Mouse (Mus musculus): ENCODE measurements at regions not wholly inside any gene's neighbourhood (a gene's known extent, or its start where the extent isn't known, plus 50 kb on each side); places are given as distances from the start of the nearest gene placed in this dataset.

DNA sequence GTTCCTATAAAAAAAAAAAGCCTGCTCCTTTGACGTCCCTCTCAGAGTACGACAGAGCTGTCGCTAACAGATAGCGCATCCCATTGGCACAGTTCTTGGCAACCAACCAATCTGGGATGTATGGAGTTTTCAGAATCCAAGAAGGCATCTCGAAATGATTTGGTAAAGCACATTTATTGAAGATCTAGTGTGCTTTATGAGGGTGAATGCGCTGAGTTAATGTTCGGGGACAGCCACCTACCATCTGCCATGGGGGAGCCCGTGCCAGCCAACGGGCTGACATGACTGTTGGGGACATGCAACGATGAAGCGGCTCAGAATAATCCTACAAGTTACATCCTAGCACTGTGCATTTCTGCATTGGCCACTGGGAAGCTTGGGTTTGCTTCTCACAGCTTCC is 208.4 kb upstream of the Fam19a5 start:
- no peaks in the 10 kb centered on the region for H3K27me3 ChIP-seq (replicated peaks; ENCODE audit: low read depth, poor library complexity, severe bottlenecking)
- H3K36me3 ChIP-seq (replicated peaks) = no peaks in the 10 kb centered on the region
- no peaks in the 10 kb centered on the region for H3K9me3 ChIP-seq
- no peak overlapping the region for H3K4me3 ChIP-seq
- no peaks in the 10 kb centered on the region for H3K4me1 ChIP-seq
- no peak overlapping the region for H3K27ac ChIP-seq (replicated peaks)
- no peak for DNase-seq (ENCODE audit: low spot score)
- 94% methylated on average over 11 of the region's 11 CpGs for WGBS

DNA sequence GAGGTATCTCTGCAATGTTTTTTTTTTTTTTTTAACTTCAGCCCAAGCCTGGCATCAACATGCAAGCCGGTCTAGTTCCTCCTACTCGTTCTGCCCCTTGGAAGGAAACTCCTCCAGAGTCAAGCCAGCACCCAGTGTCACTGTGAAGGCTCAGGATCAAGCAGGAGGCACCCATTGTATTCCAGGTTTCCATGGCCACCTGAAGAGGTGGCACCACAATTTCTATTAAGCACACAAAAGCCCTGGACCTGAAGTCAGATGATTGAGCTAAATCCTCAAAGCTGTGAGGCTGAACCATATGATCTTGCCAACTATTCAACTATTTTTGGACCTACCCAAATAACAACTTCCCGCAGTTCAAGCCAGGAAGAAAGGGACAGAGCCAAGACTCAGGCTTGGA is 204.2 kb upstream of the Fam19a5 start:
- no peaks in the 10 kb centered on the region for H3K9me3 ChIP-seq
- no peak for DNase-seq (ENCODE audit: low spot score)
- H3K27me3 ChIP-seq (replicated peaks; ENCODE audit: low read depth, poor library complexity, severe bottlenecking) = no peaks in the 10 kb centered on the region
- no peak overlapping the region for H3K4me3 ChIP-seq
- H3K27ac ChIP-seq (replicated peaks) = no peak overlapping the region
- H3K36me3 ChIP-seq (replicated peaks) = no peaks in the 10 kb centered on the region
- no peaks in the 10 kb centered on the region for H3K4me1 ChIP-seq
- 57% methylated on average over 3 of the region's 3 CpGs for WGBS

DNA sequence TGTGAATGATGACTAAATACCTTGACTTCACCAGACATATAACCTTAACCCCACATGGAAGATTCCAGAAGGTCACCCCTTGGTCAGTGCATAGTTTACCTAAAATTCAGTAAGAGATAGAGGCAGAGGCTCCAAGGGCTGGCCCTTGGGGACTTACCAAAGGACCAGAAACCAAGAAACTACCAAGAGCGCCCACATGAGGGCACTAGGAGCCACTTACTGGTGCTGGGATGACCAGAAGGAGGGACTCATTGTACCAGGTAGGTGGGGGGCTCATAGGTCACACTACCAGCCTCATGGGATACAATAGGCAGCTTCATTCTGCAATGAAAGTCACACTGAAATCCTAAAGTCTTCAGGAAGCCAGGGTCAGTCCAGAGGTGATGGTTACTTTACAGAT is 201.4 kb upstream of the Fam19a5 start:
- H3K27ac ChIP-seq (replicated peaks) = no peak overlapping the region
- no peak for DNase-seq (ENCODE audit: low spot score)
- H3K4me3 ChIP-seq = no peak overlapping the region
- no peaks in the 10 kb centered on the region for H3K9me3 ChIP-seq
- no peaks in the 10 kb centered on the region for H3K27me3 ChIP-seq (replicated peaks; ENCODE audit: low read depth, poor library complexity, severe bottlenecking)
- H3K4me1 ChIP-seq = no peaks in the 10 kb centered on the region
- no peaks in the 10 kb centered on the region for H3K36me3 ChIP-seq (replicated peaks)
- 76% methylated on average over 1 of the region's 1 CpGs for WGBS

DNA sequence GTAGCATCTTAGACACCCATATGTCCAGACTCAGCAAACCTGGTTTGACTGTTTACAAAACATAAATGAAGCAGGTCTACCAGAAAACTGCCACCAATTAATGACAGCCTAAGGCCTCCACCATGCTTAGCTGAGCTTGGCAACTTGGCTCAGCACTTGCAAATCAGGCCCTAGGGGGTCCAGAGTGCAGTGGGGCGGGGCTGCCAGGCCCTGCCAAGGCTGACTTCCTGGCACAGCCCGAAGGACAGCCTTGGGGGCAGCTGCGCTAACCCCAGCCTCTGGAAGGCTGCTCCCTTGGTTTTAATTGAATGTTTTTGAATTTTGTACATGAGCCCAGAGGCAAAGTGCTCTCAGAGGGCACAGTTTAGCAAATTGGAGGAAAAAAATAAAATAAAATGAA is 198.3 kb upstream of the Fam19a5 start:
- no peaks in the 10 kb centered on the region for H3K27me3 ChIP-seq (replicated peaks; ENCODE audit: low read depth, poor library complexity, severe bottlenecking)
- no peak overlapping the region for H3K27ac ChIP-seq (replicated peaks)
- H3K36me3 ChIP-seq (replicated peaks) = no peaks in the 10 kb centered on the region
- H3K4me3 ChIP-seq = no peak overlapping the region
- WGBS = 68% methylated on average over 3 of the region's 3 CpGs
- no peaks in the 10 kb centered on the region for H3K9me3 ChIP-seq
- no peaks in the 10 kb centered on the region for H3K4me1 ChIP-seq
- no peak for DNase-seq (ENCODE audit: low spot score)

DNA sequence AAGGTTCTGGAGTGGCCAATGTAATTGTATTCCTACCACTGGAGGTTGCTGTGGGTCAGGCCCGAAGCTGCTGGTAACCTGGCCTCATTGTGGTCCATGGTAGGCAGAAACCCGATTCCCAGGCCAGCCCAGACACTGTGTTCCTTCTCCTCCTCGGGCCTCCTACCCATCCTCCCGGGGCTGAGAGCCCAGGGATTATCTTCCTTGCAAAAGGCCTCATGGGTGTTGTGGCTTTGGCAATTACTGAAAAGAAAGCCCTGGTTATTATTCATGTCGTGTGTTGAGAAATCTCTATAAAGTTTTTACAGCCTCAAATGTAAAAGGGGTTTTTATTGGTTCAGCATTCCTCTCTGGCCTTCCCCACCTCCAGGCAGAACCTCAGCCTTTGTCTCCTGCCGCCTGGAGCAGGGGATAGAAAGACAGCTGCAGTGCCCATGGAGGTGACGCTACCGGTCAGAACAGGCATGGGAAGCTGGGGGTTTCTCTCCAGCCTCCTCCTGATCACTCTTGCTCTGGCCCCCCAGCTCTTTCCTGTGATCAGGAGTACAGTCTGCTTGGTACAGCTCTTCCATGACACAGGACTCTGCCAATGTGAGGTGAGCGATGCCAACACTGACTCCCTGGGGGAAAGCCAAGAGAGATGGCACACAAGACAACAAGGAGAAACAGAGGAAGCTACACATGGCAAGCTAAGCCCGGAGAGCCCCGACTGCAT is 194.4 kb upstream of the Fam19a5 start:
- Histone ChIP-seq H3K36me3 (replicated peaks) (no peaks in the 10 kb centered on the region), H3K27ac (replicated peaks) (no peak overlapping the region), H3K9me3 (no peaks in the 10 kb centered on the region), H3K4me3 (no peak overlapping the region), H3K4me1 (no peaks in the 10 kb centered on the region), H3K27me3 (replicated peaks; ENCODE audit: low read depth, poor library complexity, severe bottlenecking) (no peaks in the 10 kb centered on the region)
- 66% methylated on average over 11 of the region's 11 CpGs for WGBS
- DNase-seq (ENCODE audit: low spot score) = no peak

DNA sequence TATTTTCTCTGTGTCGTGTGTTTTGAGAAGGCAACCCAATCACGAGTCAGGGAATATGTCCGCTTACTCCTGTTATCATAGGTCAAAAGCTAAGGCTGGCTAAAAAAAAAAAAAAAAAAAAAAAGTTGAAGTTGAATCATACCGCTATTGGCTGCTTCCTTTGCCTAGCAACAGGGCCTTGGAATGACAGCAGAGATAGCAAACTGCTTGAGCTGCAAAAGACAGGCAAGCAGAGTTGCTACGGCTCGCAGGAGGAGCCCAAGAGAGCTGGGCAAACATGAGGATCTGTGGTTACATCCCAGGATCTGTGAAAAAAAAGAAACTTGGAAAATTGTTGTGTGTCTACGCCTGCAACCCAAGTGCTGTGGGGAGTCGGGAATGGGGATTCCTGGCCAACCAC is 191.3 kb upstream of the Fam19a5 start:
- Histone ChIP-seq H3K27me3 (replicated peaks; ENCODE audit: low read depth, poor library complexity, severe bottlenecking) (no peaks in the 10 kb centered on the region), H3K27ac (replicated peaks) (no peak overlapping the region), H3K9me3 (no peaks in the 10 kb centered on the region), H3K36me3 (replicated peaks) (no peaks in the 10 kb centered on the region), H3K4me1 (no peaks in the 10 kb centered on the region), H3K4me3 (no peak overlapping the region)
- no peak for DNase-seq (ENCODE audit: low spot score)
- WGBS = 85% methylated on average over 8 of the region's 8 CpGs

DNA sequence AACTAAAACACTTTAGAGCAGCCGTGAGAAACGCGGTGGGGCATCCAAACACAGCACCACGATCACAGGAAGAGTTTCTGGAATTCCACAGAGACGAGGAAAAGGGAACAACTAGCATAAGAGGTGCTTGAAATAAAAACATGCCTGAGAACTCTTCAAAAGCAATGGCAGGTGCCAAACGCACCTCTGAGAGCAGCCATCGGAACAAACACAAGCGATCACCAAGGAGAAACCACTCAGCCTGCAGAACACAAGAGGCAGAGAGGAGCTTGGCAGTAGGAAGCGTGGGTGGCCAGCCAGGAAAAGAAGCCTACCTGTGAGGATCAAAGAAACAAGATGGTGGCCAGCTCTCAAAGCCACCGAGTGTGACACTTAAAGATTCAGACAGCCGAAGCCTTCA is 190.2 kb upstream of the Fam19a5 start:
- no peaks in the 10 kb centered on the region for H3K9me3 ChIP-seq
- H3K27me3 ChIP-seq (replicated peaks; ENCODE audit: low read depth, poor library complexity, severe bottlenecking) = no peaks in the 10 kb centered on the region
- H3K36me3 ChIP-seq (replicated peaks) = no peaks in the 10 kb centered on the region
- H3K27ac ChIP-seq (replicated peaks) = no peak overlapping the region
- no peak overlapping the region for H3K4me3 ChIP-seq
- DNase-seq (ENCODE audit: low spot score) = no peak
- no peaks in the 10 kb centered on the region for H3K4me1 ChIP-seq
- WGBS = 90% methylated on average over 11 of the region's 11 CpGs

DNA sequence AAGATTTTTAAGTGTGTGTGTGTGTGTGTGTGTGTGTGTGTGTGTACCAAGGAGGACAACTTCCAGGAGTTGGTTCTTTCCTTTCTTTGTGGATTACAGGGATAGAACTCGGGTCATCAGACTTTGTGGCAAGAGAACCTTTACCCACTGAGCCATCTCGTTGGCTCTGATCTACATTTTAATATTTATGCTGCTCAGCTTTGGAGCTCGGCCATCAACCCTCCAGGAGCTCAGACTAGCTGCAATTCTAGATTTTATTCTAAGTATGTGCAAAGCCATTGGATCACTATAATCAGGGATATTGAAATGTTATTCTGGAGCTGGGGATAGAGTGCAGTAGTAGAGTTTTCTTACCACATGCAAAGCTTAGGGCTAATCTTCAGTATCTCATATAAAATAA is 183.6 kb upstream of the Fam19a5 start:
- Histone ChIP-seq H3K36me3 (replicated peaks) (no peaks in the 10 kb centered on the region), H3K9me3 (no peaks in the 10 kb centered on the region), H3K27me3 (replicated peaks; ENCODE audit: low read depth, poor library complexity, severe bottlenecking) (no peaks in the 10 kb centered on the region), H3K27ac (replicated peaks) (no peak overlapping the region), H3K4me1 (no peaks in the 10 kb centered on the region), H3K4me3 (no peak overlapping the region)
- DNase-seq (ENCODE audit: low spot score) = no peak
- WGBS = 84% methylated on average over 3 of the region's 3 CpGs

DNA sequence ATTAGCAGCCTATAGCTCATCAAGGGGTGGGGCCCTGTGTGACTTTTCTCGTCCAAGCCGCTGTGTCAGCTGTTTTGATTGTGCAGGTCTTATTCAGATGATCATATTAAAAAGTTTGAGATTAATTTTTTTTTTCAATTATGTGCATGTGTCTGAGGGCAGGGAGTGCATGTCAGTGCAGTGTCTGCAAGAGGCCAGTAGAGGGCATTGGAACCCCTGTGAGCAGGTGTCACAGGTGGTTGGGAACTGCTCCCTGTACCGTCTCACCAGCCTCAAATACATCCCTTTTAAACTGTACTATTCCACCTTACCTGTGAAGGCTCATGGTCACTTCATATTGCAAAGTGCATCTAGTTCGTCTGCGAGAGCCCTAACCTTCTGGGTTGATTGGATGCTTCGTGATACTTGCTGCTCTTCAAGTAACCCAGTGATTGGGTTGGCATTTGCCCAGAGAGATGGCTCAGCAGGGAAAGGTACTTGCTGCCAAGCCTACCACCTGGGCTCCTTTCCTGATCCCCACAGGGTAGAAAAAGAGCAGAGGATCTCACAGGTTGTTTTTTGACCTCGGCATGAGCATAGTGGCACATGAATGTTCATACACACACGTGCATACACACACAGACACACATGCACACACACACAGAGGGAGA is 178.3 kb upstream of the Fam19a5 start:
- peak; percentile 29 for DNase-seq (ENCODE audit: low spot score)
- no peak overlapping the region for H3K4me3 ChIP-seq
- WGBS = 50% methylated on average over 8 of the region's 8 CpGs

DNA sequence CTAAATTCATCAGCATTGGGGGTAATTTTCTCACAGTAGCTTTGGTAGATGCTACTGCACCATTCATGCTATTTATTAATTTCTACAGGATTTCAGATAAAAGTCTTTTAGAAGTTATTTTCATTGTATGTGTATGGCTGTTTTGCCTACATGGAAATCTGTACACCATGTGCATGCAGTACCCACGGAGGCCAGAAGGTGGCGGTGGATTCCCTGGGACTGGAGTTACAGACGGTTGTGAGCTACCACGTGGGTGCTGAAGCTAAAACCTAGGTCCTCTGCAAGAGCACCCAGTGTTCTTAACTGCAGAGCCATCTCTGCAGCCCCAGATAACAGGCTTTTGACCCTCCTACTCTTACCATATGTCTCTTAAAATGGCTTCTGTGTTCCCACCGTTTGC is 176.7 kb upstream of the Fam19a5 start:
- WGBS = 48% methylated on average over 5 of the region's 5 CpGs
- peak; percentile 24 for DNase-seq (ENCODE audit: low spot score)
- Histone ChIP-seq H3K9me3 (0 out of 2 replicates have a peak, but pooled peaks cover 2% of the 10 kb centered on the region), H3K4me3 (no peak overlapping the region), H3K27me3 (replicated peaks; ENCODE audit: low read depth, poor library complexity, severe bottlenecking) (no peaks in the 10 kb centered on the region), H3K36me3 (replicated peaks) (no peaks in the 10 kb centered on the region), H3K27ac (replicated peaks) (no peak overlapping the region), H3K4me1 (no peaks in the 10 kb centered on the region)

More for the DNA sequence above, 178.3 kb upstream of the Fam19a5 start:
- Histone ChIP-seq H3K36me3 (replicated peaks) (no peaks in the 10 kb centered on the region), H3K4me1 (no peaks in the 10 kb centered on the region), H3K27me3 (replicated peaks; ENCODE audit: low read depth, poor library complexity, severe bottlenecking) (no peaks in the 10 kb centered on the region), H3K27ac (replicated peaks) (no peak overlapping the region), H3K9me3 (0 out of 2 replicates have a peak, but pooled peaks cover 2% of the 10 kb centered on the region)

DNA sequence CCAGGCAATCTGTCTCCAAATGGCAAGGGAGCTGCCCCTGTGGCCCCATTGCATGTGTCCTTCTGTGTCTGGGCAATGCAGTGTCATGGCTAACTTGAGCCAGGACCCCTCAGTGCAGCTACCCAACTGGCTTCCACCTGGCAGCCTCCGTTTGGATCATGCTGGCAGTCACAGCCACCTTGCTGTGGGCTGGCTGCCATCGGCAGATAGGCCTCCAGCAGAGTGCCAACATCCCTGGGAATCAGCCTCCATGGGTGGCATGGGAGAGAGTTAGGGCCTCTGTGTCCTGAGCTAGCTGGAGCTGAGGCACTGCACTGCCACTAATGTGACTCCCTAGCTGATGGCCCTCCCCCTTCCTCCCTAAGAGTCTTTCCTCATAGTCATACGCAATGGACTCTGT is 174.7 kb upstream of the Fam19a5 start:
- no peaks in the 10 kb centered on the region for H3K4me1 ChIP-seq
- no peak overlapping the region for H3K27ac ChIP-seq (replicated peaks)
- 0 out of 2 replicates have a peak, but pooled peaks cover 2% of the 10 kb centered on the region for H3K9me3 ChIP-seq
- no peaks in the 10 kb centered on the region for H3K36me3 ChIP-seq (replicated peaks)
- DNase-seq (ENCODE audit: low spot score) = no peak
- 90% methylated on average over 3 of the region's 3 CpGs for WGBS
- H3K4me3 ChIP-seq = no peak overlapping the region
- H3K27me3 ChIP-seq (replicated peaks; ENCODE audit: low read depth, poor library complexity, severe bottlenecking) = no peaks in the 10 kb centered on the region

DNA sequence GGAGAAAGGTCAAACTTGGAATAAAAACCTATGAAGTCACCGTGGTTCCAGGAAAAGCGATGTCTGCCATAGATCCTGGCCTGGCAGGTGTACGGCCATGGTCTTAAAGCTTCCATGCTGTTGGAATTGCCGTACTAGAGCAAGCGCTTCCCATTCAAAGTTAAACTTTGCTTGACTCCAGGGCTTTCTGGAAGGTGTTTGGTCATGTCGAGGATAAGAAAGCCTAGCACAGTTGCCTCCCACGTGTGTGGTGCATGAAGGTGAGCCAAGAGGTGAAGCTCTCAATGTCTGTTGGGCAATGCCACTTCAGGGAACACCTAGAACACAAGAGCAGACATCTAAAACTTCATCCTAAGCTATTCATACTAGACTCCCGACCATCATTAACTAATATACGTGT is 174.3 kb upstream of the Fam19a5 start:
- 0 out of 2 replicates have a peak, but pooled peaks cover 2% of the 10 kb centered on the region for H3K9me3 ChIP-seq
- DNase-seq (ENCODE audit: low spot score) = no peak
- no peak overlapping the region for H3K4me3 ChIP-seq
- H3K27ac ChIP-seq (replicated peaks) = no peak overlapping the region
- WGBS = 90% methylated on average over 9 of the region's 9 CpGs
- H3K36me3 ChIP-seq (replicated peaks) = no peaks in the 10 kb centered on the region
- H3K27me3 ChIP-seq (replicated peaks; ENCODE audit: low read depth, poor library complexity, severe bottlenecking) = no peaks in the 10 kb centered on the region
- no peaks in the 10 kb centered on the region for H3K4me1 ChIP-seq

DNA sequence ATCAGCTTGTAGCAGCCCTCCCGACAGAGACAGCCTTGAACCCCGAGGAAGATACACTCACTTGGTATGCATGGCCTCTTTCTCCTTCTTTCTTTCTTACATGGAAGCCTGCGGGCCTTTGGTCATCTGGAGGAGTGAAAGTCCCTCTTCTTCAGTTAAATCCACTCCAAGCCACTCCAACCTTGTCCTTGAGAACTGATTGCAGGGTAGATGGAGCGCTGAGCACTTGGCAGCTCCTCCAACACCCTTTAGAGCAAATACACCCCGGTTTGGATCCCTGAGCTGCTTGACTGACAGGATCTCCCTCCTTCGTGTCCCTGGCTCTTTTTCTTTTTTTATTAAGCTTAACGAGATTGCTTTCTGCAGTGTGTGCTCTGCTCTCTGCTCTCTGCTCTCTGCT is 173.3 kb upstream of the Fam19a5 start:
- no peak for DNase-seq (ENCODE audit: low spot score)
- Histone ChIP-seq H3K27me3 (replicated peaks; ENCODE audit: low read depth, poor library complexity, severe bottlenecking) (no peaks in the 10 kb centered on the region), H3K4me3 (no peak overlapping the region), H3K4me1 (no peaks in the 10 kb centered on the region), H3K27ac (replicated peaks) (no peak overlapping the region), H3K36me3 (replicated peaks) (no peaks in the 10 kb centered on the region), H3K9me3 (0 out of 2 replicates have a peak, but pooled peaks cover 2% of the 10 kb centered on the region)
- WGBS = 83% methylated on average over 7 of the region's 7 CpGs

Data from embryonic facial prominence, embryonic 10.5 days (tissue).